Mouse (Mus musculus): ENCODE measurements at regions not wholly inside any gene's neighbourhood (a gene's known extent, or its start where the extent isn't known, plus 50 kb on each side); places are given as distances from the start of the nearest gene placed in this dataset.

GRCm38 (mm10) chr11:112442639-112443038 lies 339.4 kb upstream of the Sox9 start:
- Histone ChIP-seq H3K36me3 (ENCODE audit: control insufficient read depth in 1 of 2, insufficient read depth in 2 of 2, low read length in 2 of 2) (no peaks in the 10 kb centered on the region), H3K4me1 (ENCODE audit: control insufficient read depth in 1 of 2, insufficient read depth in 2 of 2, low read length in 2 of 2) (no peaks in the 10 kb centered on the region), H3K9ac (ENCODE audit: control insufficient read depth, low read depth, low read length, poor library complexity, severe bottlenecking) (no peak overlapping the region), H3K27me3 (ENCODE audit: control insufficient read depth in 1 of 2, insufficient read depth in 2 of 2, low read length in 2 of 2) (no peaks in the 10 kb centered on the region), H3K4me3 (ENCODE audit: control insufficient read depth in 1 of 2, insufficient read depth in 1 of 2, low read depth in 2 of 2, low read length in 2 of 2) (no peak overlapping the region), H3K9me3 (replicated peaks; ENCODE audit: insufficient read depth, low read length) (no peaks in the 10 kb centered on the region), H3K27ac (ENCODE audit: control insufficient read depth, low read depth, low read length) (no peak overlapping the region), H3K79me2 (ENCODE audit: control insufficient read depth, insufficient read depth, low read length, poor library complexity) (no peaks in the 10 kb centered on the region)
- DNase-seq (ENCODE audit: low read depth, low spot score), result no peak
- TF ChIP-seq GABPA (IDR thresholded peaks at IDR 0.05; ENCODE audit: low read depth, low read length), result no peak
- TF ChIP-seq JUND (IDR thresholded peaks at IDR 0.05; ENCODE audit: low read depth, low read length), result no peak
- TF ChIP-seq GATA1 (IDR thresholded peaks at IDR 0.05; ENCODE audit: low read depth, low read length), result no peak
- TF ChIP-seq RAD21 (IDR thresholded peaks at IDR 0.05; ENCODE audit: low read depth, low read length), result no peak
- no peak for TF ChIP-seq USF1 (IDR thresholded peaks at IDR 0.05; ENCODE audit: low read depth, low read length)
- TF ChIP-seq ZC3H11A (IDR thresholded peaks at IDR 0.05; ENCODE audit: low read depth, low read length), result no peak
- no peak for TF ChIP-seq ZMIZ1 (IDR thresholded peaks at IDR 0.05; ENCODE audit: low read depth, low read length)
- TF ChIP-seq ZKSCAN1 (IDR thresholded peaks at IDR 0.05; ENCODE audit: low read depth, low read length), result no peak
- TF ChIP-seq EP300 (IDR thresholded peaks at IDR 0.05; ENCODE audit: low read depth in 1 of 2, low read length in 2 of 2), result no peak
- TF ChIP-seq POLR2AphosphoS5 (IDR thresholded peaks at IDR 0.05; ENCODE audit: borderline replicate concordance, low read depth, low read length), result no peak
- no peak for TF ChIP-seq CHD2 (IDR thresholded peaks at IDR 0.05; ENCODE audit: low read length)
- TF ChIP-seq NELFE (IDR thresholded peaks at IDR 0.05; ENCODE audit: low read depth, low read length), result no peak

DNA sequence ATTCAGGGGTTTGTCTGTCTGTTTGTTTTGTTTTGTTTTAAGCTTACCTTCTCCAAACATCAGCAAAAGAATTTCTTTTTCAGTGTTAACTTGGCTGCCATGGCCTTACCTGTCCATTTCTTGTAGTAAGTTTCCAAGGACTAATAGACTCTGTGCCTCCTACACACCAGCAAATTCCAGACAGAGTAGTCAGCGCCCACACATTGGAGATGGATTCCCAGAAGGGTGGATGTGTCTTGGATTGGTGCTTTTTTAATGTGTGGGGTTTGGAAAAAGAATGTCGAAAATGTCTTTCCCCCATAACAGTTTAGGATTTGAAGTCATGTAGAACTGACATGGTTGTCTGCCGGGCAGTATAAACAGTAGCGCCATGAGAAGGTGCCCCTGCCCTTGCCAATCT lies 338.1 kb upstream of the Sox9 start:
- no peaks in the 10 kb centered on the region for H3K4me1 ChIP-seq (ENCODE audit: control insufficient read depth in 1 of 2, insufficient read depth in 2 of 2, low read length in 2 of 2)
- H3K4me3 ChIP-seq (ENCODE audit: control insufficient read depth in 1 of 2, insufficient read depth in 1 of 2, low read depth in 2 of 2, low read length in 2 of 2), result no peak overlapping the region
- no peak overlapping the region for H3K27ac ChIP-seq (ENCODE audit: control insufficient read depth, low read depth, low read length)
- TF ChIP-seq SMC3 (IDR thresholded peaks at IDR 0.05; ENCODE audit: low read depth, low read length) (no peak), GABPA (IDR thresholded peaks at IDR 0.05; ENCODE audit: low read depth, low read length) (no peak)
- H3K9me3 ChIP-seq (replicated peaks; ENCODE audit: insufficient read depth, low read length), result no peaks in the 10 kb centered on the region
- H3K9ac ChIP-seq (ENCODE audit: control insufficient read depth, low read depth, low read length, poor library complexity, severe bottlenecking), result no peak overlapping the region
- H3K36me3 ChIP-seq (ENCODE audit: control insufficient read depth in 1 of 2, insufficient read depth in 2 of 2, low read length in 2 of 2), result no peaks in the 10 kb centered on the region
- no peaks in the 10 kb centered on the region for H3K27me3 ChIP-seq (ENCODE audit: control insufficient read depth in 1 of 2, insufficient read depth in 2 of 2, low read length in 2 of 2)
- no peak for DNase-seq (ENCODE audit: low read depth, low spot score)
- H3K79me2 ChIP-seq (ENCODE audit: control insufficient read depth, insufficient read depth, low read length, poor library complexity), result no peaks in the 10 kb centered on the region

DNA sequence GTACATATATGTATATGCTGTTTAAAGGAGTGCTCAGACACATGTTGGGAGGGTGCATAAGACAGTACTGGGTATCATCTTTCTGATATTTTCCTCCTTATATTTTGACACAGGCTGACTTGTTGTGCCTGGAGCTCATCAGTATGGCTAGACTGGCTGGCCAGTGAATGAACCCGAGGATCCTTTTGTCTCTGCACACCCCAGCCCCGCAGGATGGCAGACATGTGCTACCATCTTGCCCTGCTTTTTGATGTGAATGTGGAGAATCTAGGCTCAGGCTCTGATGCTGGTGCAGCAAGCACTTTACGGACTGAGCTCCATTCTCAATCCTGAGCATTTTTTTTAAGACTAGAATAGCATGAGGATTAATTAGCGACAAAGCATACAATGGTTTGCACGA lies 332.4 kb upstream of the Sox9 start:
- Histone ChIP-seq H3K4me1 (ENCODE audit: control insufficient read depth in 1 of 2, insufficient read depth in 2 of 2, low read length in 2 of 2) (no peaks in the 10 kb centered on the region), H3K4me3 (ENCODE audit: control insufficient read depth in 1 of 2, insufficient read depth in 1 of 2, low read depth in 2 of 2, low read length in 2 of 2) (no peak overlapping the region), H3K36me3 (ENCODE audit: control insufficient read depth in 1 of 2, insufficient read depth in 2 of 2, low read length in 2 of 2) (no peaks in the 10 kb centered on the region), H3K27me3 (ENCODE audit: control insufficient read depth in 1 of 2, insufficient read depth in 2 of 2, low read length in 2 of 2) (no peaks in the 10 kb centered on the region), H3K27ac (ENCODE audit: control insufficient read depth, low read depth, low read length) (no peak overlapping the region), H3K79me2 (ENCODE audit: control insufficient read depth, insufficient read depth, low read length, poor library complexity) (no peaks in the 10 kb centered on the region), H3K9me3 (replicated peaks; ENCODE audit: insufficient read depth, low read length) (no peaks in the 10 kb centered on the region), H3K9ac (ENCODE audit: control insufficient read depth, low read depth, low read length, poor library complexity, severe bottlenecking) (no peak overlapping the region)
- TF ChIP-seq POLR2A (IDR thresholded peaks at IDR 0.05; ENCODE audit: control insufficient read depth in 1 of 2, insufficient read depth in 1 of 2, low read depth in 1 of 2, low read length in 2 of 2, poor library complexity in 1 of 2) (no peak), HCFC1 (IDR thresholded peaks at IDR 0.05; ENCODE audit: low read depth, low read length) (no peak), ETS1 (IDR thresholded peaks at IDR 0.05; ENCODE audit: low read depth, low read length) (no peak), MYB (IDR thresholded peaks at IDR 0.05; ENCODE audit: low read depth, low read length) (no peak), RAD21 (IDR thresholded peaks at IDR 0.05; ENCODE audit: low read depth, low read length) (no peak), TBP (IDR thresholded peaks at IDR 0.05; ENCODE audit: low read depth, low read length) (no peak), TAL1 (IDR thresholded peaks at IDR 0.05; ENCODE audit: low read length) (no peak), CTCF (IDR thresholded peaks at IDR 0.05 in 2 of 3, conservative IDR thresholded peaks at IDR 0.05 in 1 of 3; ENCODE audit: control insufficient read depth in 1 of 3, insufficient read depth in 1 of 3, low read depth in 2 of 3, low read length in 3 of 3, poor library complexity in 1 of 3, severe bottlenecking in 1 of 3) (no peak)
- no peak for DNase-seq (ENCODE audit: low read depth, low spot score)
